Mouse (Mus musculus) CD4-positive helper T cell, adult 2 months (primary cell): ENCODE results near the gene Nt5c1a.

Experiments used
- DNase-seq: peaks from one replicate; pipeline ENCODE4 v3.0.0-alpha.2; 2012; ENCODE audit warnings: low read depth, missing footprints, low spot score

Gene Nt5c1a

GRCm38 (mm10) chr4:123211453-123211852 lies 10.1 kb downstream of the Nt5c1a start:
- no peak for DNase-seq

GRCm38 (mm10) chr4:123212330-123212729 lies 11.0 kb downstream of the Nt5c1a start:
- DNase-seq, result no peak

- DNase-seq, result no peak
Observed at GRCm38 (mm10) chr4:123213975-123214374, 12.7 kb downstream of the Nt5c1a start.

- DNase-seq, result no peak
Observed at GRCm38 (mm10) chr4:123215367-123215766, 14.1 kb downstream of the Nt5c1a start.

- peak; percentile 34 for DNase-seq
Observed at GRCm38 (mm10) chr4:123216782-123217181, 15.5 kb downstream of the Nt5c1a start.

- DNase-seq, result peak; percentile 44
Observed at GRCm38 (mm10) chr4:123219720-123220357, 18.5 kb downstream of the Nt5c1a start.

- DNase-seq, result no peak
Observed at GRCm38 (mm10) chr4:123220637-123221036, 19.3 kb downstream of the Nt5c1a start.

- no peak for DNase-seq
Observed at GRCm38 (mm10) chr4:123223309-123223708, 22.0 kb downstream of the Nt5c1a start.

- DNase-seq, result no peak
Observed at GRCm38 (mm10) chr4:123225718-123226403, 24.6 kb downstream of the Nt5c1a start.

- no peak for DNase-seq
Observed at GRCm38 (mm10) chr4:123227707-123228106, 26.4 kb downstream of the Nt5c1a start.

- no peak for DNase-seq
Observed at GRCm38 (mm10) chr4:123228270-123228669, 27.0 kb downstream of the Nt5c1a start.

- DNase-seq, result no peak
Observed at GRCm38 (mm10) chr4:123229166-123229565, 27.9 kb downstream of the Nt5c1a start.

- no peak for DNase-seq
Observed at GRCm38 (mm10) chr4:123232841-123233240, 31.5 kb downstream of the Nt5c1a start.

GRCm38 (mm10) chr4:123233492-123234084 lies 32.3 kb downstream of the Nt5c1a start, which contains the start of gene Heyl:
Gene Heyl, plus strand, starts transcription at chr4:123233556.
- DNase-seq, result no peak

- DNase-seq, result no peak
Observed at GRCm38 (mm10) chr4:123235835-123236430, 34.6 kb downstream of the Nt5c1a start.

GRCm38 (mm10) chr4:123236431-123237031 lies 35.2 kb downstream of the Nt5c1a start:
- no peak for DNase-seq

- DNase-seq, result no peak
Observed at GRCm38 (mm10) chr4:123237386-123238266, 36.3 kb downstream of the Nt5c1a start.

- no peak for DNase-seq
Observed at GRCm38 (mm10) chr4:123239361-123240203, 38.3 kb downstream of the Nt5c1a start.

GRCm38 (mm10) chr4:123246221-123246620 lies 44.9 kb downstream of the Nt5c1a start:
- DNase-seq, result no peak

- DNase-seq, result no peak
Observed at GRCm38 (mm10) chr4:123246651-123247050, 45.3 kb downstream of the Nt5c1a start.
